Mouse (Mus musculus) testis, adult 2 months (tissue): Measurements from ENCODE around the gene 6430550D23Rik. TPM values are rescaled to one million over a fixed set of nuclear protein-coding genes. Genes with fewer than 3 reads are reported as not detected.
A peak's percentile ranks its signal among the peaks of the same experiment; 100 is the strongest.

Experiments
- H3K27ac ChIP-seq: fragments of 200-500 bp; 2 replicates; pipeline ENCODE4 v1.5.1; 2012; ENCODE audit warnings: low read depth, low read length; ENCODE audit not compliant: control insufficient read depth, insufficient read depth
- H3K27me3 ChIP-seq: fragments of 200-500 bp; 2 replicates; pipeline ENCODE4 v1.6.1; 2012; ENCODE audit warnings: mild to moderate bottlenecking, low read length, moderate library complexity; ENCODE audit not compliant: control insufficient read depth, insufficient read depth
- H3K36me3 ChIP-seq: fragments of 200-500 bp; 2 replicates; pipeline ENCODE4 v1.6.1; 2012; ENCODE audit warnings: mild to moderate bottlenecking, low read length; ENCODE audit not compliant: control insufficient read depth, insufficient read depth
- H3K4me1 ChIP-seq: fragments of 200-500 bp; 2 replicates; pipeline ENCODE4 v1.6.1; 2012; ENCODE audit warnings: low read length; ENCODE audit not compliant: control insufficient read depth, insufficient read depth
- H3K4me3 ChIP-seq: fragments of 200-500 bp; 2 replicates; pipeline ENCODE4 v1.5.1; 2012; ENCODE audit warnings: low read depth, mild to moderate bottlenecking, low read length, moderate library complexity, mixed read lengths; ENCODE audit not compliant: control insufficient read depth
- CTCF ChIP-seq: fragments of 200-500 bp; IDR thresholded peaks from 2 replicates; pipeline ENCODE4 v1.5.1; 2012; ENCODE audit warnings: low read depth, mild to moderate bottlenecking, inconsistent platforms, low read length, moderate library complexity; ENCODE audit not compliant: control insufficient read depth, insufficient read depth, insufficient replicate concordance
- POLR2A ChIP-seq: fragments of 200-500 bp; IDR thresholded peaks from 2 replicates; pipeline ENCODE4 v1.6.1; 2012; ENCODE audit warnings: low read depth, mild to moderate bottlenecking, inconsistent platforms, low read length, moderate library complexity; ENCODE audit not compliant: control insufficient read depth
- polyA plus RNA-seq: library from polyadenylated mRNA; depleted of rRNA; stranded (reverse); fragments of >200 nt; gene quantifications from 2 replicates; pipeline ENCODE4 v1.2.3, GENCODE M21; 2012

Gene 6430550D23Rik
- polyA plus RNA-seq, 1 experiment = 24.6 TPM

DNA sequence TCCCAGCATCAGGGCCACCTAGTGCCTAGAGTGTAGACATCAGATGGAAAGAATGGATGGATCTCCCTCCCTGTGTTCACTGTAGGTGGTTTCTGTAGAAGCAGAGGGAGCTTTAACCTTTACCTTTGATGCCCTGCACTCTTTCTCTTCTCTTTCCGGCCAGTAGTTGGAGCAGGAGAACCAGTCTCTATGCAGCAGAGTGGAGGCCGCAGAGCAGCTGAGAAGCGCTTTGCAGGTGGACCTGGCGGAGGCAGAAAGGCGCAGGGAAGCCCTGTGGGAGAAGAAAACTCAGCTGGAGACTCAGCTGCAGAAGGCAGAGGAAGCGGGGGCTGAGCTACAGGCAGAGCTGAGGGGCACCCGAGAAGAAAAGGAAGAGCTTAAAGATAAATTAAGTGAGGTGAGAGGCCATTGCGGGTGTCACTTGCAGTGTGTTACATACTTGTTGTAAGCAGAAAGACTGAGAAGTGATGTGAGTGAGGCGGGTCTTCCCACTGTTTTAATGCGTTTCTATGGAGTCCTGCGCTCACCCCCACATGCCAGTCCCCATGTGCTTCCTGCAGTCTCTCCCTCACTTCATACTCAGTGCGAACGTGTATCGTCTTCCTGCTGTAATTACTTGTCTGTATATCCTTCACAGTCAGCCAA, 33.6 kb downstream of the 6430550D23Rik start:
- Histone ChIP-seq H3K4me1 (no peaks in the 10 kb centered on the region), H3K27me3 (no peaks in the 10 kb centered on the region), H3K36me3 (peaks cover 7% of the 10 kb centered on the region), H3K27ac (no peak overlapping the region), H3K4me3 (no peak overlapping the region)
- TF ChIP-seq CTCF (no peak), POLR2A (no peak)

DNA sequence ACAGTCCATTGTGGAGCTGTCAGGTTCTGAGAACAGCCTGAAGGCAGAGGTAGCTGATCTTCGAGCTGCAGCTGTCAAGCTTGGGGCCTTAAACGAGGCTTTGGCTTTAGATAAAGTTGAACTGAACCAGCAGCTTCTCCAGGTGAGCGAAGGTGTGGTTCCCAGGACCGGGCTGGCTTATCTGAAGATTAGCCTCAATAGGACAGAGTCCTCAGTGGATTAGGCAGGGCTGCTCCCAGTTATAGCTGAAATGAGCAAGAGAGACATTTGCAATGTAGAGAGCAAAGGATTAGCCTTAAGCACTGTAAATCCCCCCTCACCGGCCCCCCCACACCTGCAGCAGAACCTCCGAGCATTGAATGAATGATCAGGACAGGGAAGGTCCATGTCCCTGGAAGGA, 34.4 kb downstream of the 6430550D23Rik start:
- no peak overlapping the region for H3K4me3 ChIP-seq
- peaks cover 10% of the 10 kb centered on the region for H3K36me3 ChIP-seq
- no peaks in the 10 kb centered on the region for H3K4me1 ChIP-seq
- H3K27ac ChIP-seq = no peak overlapping the region
- H3K27me3 ChIP-seq = no peaks in the 10 kb centered on the region
- no peak for TF ChIP-seq CTCF
- TF ChIP-seq POLR2A = no peak

DNA sequence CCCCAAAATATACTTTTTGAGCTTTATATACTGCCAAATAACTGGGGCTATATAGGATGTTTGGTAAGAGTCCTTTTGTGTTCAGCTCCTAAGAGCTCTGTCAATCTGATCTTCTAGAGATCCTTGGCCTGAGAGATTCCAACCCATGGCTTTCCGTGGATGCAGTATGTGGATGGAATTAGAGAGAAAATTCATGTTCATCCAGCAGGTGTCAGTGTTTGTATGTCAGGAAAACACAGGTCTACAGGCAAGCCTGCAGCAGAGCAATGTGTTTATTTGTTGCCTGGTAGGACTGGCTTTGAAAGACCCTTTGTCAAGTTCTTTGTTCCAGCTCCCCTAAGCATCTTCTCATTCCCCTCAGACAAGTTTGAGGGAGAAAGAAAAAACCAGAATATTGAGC, 44.8 kb downstream of the 6430550D23Rik start:
- Histone ChIP-seq H3K4me3 (no peak overlapping the region), H3K27me3 (no peaks in the 10 kb centered on the region), H3K36me3 (peaks cover 2% of the 10 kb centered on the region), H3K4me1 (no peaks in the 10 kb centered on the region), H3K27ac (no peak overlapping the region)
- no peak for TF ChIP-seq CTCF
- no peak for TF ChIP-seq POLR2A

DNA sequence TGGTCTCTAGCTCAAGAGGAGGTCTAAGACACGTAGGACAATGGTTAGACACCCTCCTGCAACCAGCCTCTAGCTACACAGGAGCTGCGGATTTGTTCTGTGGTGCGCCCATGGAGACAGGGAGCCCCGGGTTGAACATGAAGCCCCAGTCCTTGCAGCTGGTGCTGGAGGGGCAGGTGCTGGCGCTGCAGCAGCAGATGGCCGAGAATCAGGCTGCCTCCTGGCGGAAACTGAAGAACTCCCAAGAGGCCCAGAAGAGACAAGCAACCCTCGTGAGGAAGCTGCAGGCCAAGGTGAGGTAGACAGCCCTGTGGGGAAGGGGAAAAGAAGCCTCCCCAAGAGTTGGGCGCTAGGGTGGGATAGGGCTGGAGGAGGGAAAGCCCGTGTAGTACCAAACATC, 45.9 kb downstream of the 6430550D23Rik start:
- TF ChIP-seq CTCF = no peak
- no peak for TF ChIP-seq POLR2A
- Histone ChIP-seq H3K4me3 (no peak overlapping the region), H3K36me3 (no peaks in the 10 kb centered on the region; the same call in 1 of the 2 replicates), H3K4me1 (no peaks in the 10 kb centered on the region), H3K27ac (no peak overlapping the region), H3K27me3 (no peaks in the 10 kb centered on the region)

DNA sequence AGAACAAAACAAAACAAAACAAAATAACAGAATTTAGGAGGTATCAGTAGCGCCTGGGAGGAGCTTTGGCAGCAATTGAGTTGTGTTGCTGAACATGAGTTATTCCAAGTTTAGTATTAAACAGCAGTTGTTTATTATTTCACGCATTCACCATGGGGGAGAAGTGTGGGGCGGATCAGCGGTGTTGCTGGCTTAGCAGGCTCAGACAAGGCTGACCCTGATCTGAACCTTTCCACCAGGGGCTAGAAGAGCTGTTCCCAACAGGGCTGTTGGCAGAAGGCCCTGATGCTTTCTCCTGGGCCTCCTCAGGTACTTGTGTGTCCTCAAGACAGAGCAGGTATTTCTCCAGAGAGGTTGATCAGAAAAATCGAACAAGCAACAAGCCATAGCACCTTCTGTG, 47.8 kb downstream of the 6430550D23Rik start:
- Histone ChIP-seq H3K4me3 (no peak overlapping the region), H3K36me3 (no peaks in the 10 kb centered on the region; the same call in 1 of the 2 replicates), H3K27ac (no peak overlapping the region), H3K27me3 (no peaks in the 10 kb centered on the region), H3K4me1 (no peaks in the 10 kb centered on the region)
- no peak for TF ChIP-seq POLR2A
- no peak for TF ChIP-seq CTCF

DNA sequence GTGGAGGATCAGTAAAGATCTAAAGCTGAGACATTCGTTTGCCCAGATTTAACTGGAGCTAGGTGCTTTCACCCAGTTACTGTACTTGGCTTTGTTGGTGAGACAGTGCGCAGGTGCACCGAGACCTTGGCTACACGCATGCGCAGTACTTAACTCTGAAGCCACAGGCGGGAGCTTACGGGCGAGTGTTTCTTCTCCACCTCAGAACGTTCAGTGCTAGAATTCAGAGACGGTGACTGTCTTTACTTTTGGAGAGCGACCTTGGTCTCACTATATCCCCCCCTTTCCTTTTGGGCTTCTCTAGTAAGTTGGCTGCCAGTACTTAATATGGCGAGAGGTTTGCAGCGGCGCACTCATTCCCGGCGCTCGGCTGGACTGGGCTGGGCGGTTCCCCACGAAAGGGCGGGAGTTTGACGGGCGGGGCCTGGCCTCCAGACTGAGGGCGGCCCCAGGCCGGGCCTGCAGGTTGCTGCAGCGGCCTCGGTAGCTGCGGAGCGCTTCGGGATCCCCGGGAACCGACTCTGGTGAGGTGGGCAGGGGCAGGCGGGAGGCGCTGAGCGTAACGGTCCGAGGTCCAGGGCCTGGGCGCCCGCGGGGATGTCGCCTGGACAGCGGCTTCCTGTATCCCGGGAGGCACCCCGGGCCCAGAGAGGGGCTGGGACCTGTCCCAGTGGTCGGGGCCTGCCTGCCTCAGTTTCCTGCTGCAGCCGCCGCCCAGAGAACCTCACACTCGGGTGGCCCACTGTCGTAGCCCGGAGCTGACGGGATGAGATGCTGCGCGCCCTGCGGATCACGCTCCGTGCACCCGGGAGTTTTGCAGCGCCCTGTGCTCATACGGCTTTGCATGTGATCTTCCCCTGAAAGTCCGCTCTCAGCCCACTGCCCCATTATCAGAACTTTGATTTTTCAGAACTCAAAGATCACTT, 51.4 kb downstream of the 6430550D23Rik start, which contains the start of gene Cep250:
TSS of gene Cep250 (plus strand) at position 325 of the 926 bp plus-strand sequence.
- Histone ChIP-seq H3K4me1 (no peaks in the 10 kb centered on the region; the same call in 1 of the 2 replicates), H3K4me3 (peak within 1 kb of the TSS; percentile 92), H3K27ac (peak within 1 kb of the TSS; percentile 98), H3K27me3 (no peaks in the 10 kb centered on the region), H3K36me3 (no peaks in the 10 kb centered on the region)
- no peak for TF ChIP-seq CTCF
- TF ChIP-seq POLR2A = peak; percentile 47

DNA sequence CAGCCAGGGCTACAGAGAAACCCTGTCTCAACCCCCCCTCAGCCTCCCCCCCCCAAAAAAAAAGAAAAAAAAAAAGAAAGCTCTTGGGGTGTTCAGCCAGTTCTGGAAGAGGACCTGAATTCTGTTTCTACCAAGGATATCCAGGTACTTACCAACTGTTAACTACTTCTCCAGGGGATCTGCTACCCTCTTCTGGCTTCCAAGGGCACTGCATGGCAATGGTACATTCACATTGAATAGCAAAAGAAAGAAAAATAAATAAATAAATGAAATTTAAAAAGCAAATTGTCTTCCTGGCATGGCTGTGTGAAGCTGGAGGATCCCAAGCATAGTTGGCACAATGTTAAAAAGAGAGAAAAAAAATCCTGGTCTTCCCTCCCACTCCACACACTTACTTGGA, 55.8 kb downstream of the 6430550D23Rik start:
- H3K27ac ChIP-seq = no peak overlapping the region
- TF ChIP-seq POLR2A (no peak), CTCF (no peak)
- H3K4me3 ChIP-seq = no peak overlapping the region
- no peaks in the 10 kb centered on the region for H3K27me3 ChIP-seq
- H3K4me1 ChIP-seq = no peaks in the 10 kb centered on the region; the same call in 1 of the 2 replicates
- H3K36me3 ChIP-seq = no peaks in the 10 kb centered on the region
